Mouse (Mus musculus): Measurements from ENCODE around the gene Irf9. TPM values are rescaled to one million over a fixed set of nuclear protein-coding genes. Genes with fewer than 3 reads are reported as not detected.

The Irf9 gene
- 29.5 TPM for polyA plus RNA-seq (2014; fragmentation: Illumina TruSeq; extraction: RNeasy Lipid Tissue Mini Kit (QIAGEN cat#74804); ENCODE audit: insufficient read depth, low read depth, low replicate concordance)

GRCm38 (mm10) chr14:55603271-55603632, at the start of gene Irf9:
Irf9 (plus strand) TSS chr14:55603571.

GRCm38 (mm10) chr14:55559799-55560201, 43.6 kb upstream of the Irf9 start, which contains the start of gene Dcaf11:
Dcaf11 (plus strand) TSS chr14:55560006.

GRCm38 (mm10) chr14:55560202-55561073, 42.9 kb upstream of the Irf9 start, which contains the start of gene A730061H03Rik:
A730061H03Rik (minus strand) TSS chr14:55560406.

GRCm38 (mm10) chr14:55575302-55575701, 28.1 kb upstream of the Irf9 start, which contains the start of gene Fitm1:
Fitm1 (plus strand) TSS chr14:55575617.

GRCm38 (mm10) chr14:55577871-55578667, 25.3 kb upstream of the Irf9 start, which contains the start of gene Psme1:
Psme1 (plus strand) TSS chr14:55578123.

GRCm38 (mm10) chr14:55584702-55585565, 18.4 kb upstream of the Irf9 start, which contains the start of gene Emc9:
Emc9 (minus strand) TSS chr14:55585302.

GRCm38 (mm10) chr14:55590748-55591330, 12.5 kb upstream of the Irf9 start, which contains the start of gene Psme2:
Psme2 (minus strand) TSS chr14:55591113.

GRCm38 (mm10) chr14:55591331-55591891, 12.0 kb upstream of the Irf9 start, which contains the start of gene Rnf31:
Rnf31 (plus strand) TSS chr14:55591708.

GRCm38 (mm10) chr14:55617822-55618221, 14.5 kb downstream of the Irf9 start, which contains the start of gene Rec8:
Rec8 (plus strand) TSS chr14:55618037.

GRCm38 (mm10) chr14:55635523-55636007, 32.2 kb downstream of the Irf9 start, which contains the start of gene Ipo4:
Ipo4 (minus strand) TSS chr14:55635957.

GRCm38 (mm10) chr14:55637795-55638194, 34.4 kb downstream of the Irf9 start, which contains the start of gene Gm49378:
Gm49378 (minus strand) TSS chr14:55637895.

GRCm38 (mm10) chr14:55643060-55643907, 39.9 kb downstream of the Irf9 start, which contains the start of gene Tm9sf1:
Tm9sf1 (minus strand) TSS chr14:55643806.

GRCm38 (mm10) chr14:55649884-55650283, 46.5 kb downstream of the Irf9 start, which contains the start of gene Tssk4:
Tssk4 (plus strand) TSS chr14:55650184.

Other genes with a start within 250 kb of the Irf9 start
- 35.7 TPM for gene Dhrs4, start 124.8 kb upstream of the Irf9 start, polyA plus RNA-seq (2014; fragmentation: Illumina TruSeq; extraction: RNeasy Lipid Tissue Mini Kit (QIAGEN cat#74804); ENCODE audit: insufficient read depth, low read depth, low replicate concordance)
- gene Carmil3, start 112.9 kb upstream of the Irf9 start, polyA plus RNA-seq (2014; fragmentation: Illumina TruSeq; extraction: RNeasy Lipid Tissue Mini Kit (QIAGEN cat#74804); ENCODE audit: insufficient read depth, low read depth, low replicate concordance): 0.28 TPM
- not detected for gene Cpne6, start 93.1 kb upstream of the Irf9 start, polyA plus RNA-seq (2014; fragmentation: Illumina TruSeq; extraction: RNeasy Lipid Tissue Mini Kit (QIAGEN cat#74804); ENCODE audit: insufficient read depth, low read depth, low replicate concordance)
- gene Nrl, start 78.6 kb upstream of the Irf9 start, polyA plus RNA-seq (2014; fragmentation: Illumina TruSeq; extraction: RNeasy Lipid Tissue Mini Kit (QIAGEN cat#74804); ENCODE audit: insufficient read depth, low read depth, low replicate concordance): not detected
- gene Pck2, start 63.3 kb upstream of the Irf9 start, polyA plus RNA-seq (2014; fragmentation: Illumina TruSeq; extraction: RNeasy Lipid Tissue Mini Kit (QIAGEN cat#74804); ENCODE audit: insufficient read depth, low read depth, low replicate concordance): 18.9 TPM
- 65.2 TPM for gene Dcaf11, start 43.6 kb upstream of the Irf9 start, polyA plus RNA-seq (2014; fragmentation: Illumina TruSeq; extraction: RNeasy Lipid Tissue Mini Kit (QIAGEN cat#74804); ENCODE audit: insufficient read depth, low read depth, low replicate concordance)
- gene A730061H03Rik, start 43.2 kb upstream of the Irf9 start, polyA plus RNA-seq (2014; fragmentation: Illumina TruSeq; extraction: RNeasy Lipid Tissue Mini Kit (QIAGEN cat#74804); ENCODE audit: insufficient read depth, low read depth, low replicate concordance): not detected
- 2.2 TPM for gene Fitm1, start 28.0 kb upstream of the Irf9 start, polyA plus RNA-seq (2014; fragmentation: Illumina TruSeq; extraction: RNeasy Lipid Tissue Mini Kit (QIAGEN cat#74804); ENCODE audit: insufficient read depth, low read depth, low replicate concordance)
- 221 TPM for gene Psme1, start 25.4 kb upstream of the Irf9 start, polyA plus RNA-seq (2014; fragmentation: Illumina TruSeq; extraction: RNeasy Lipid Tissue Mini Kit (QIAGEN cat#74804); ENCODE audit: insufficient read depth, low read depth, low replicate concordance)
- gene Emc9, start 18.3 kb upstream of the Irf9 start, polyA plus RNA-seq (2014; fragmentation: Illumina TruSeq; extraction: RNeasy Lipid Tissue Mini Kit (QIAGEN cat#74804); ENCODE audit: insufficient read depth, low read depth, low replicate concordance): 18.4 TPM
- gene Psme2, start 12.5 kb upstream of the Irf9 start, polyA plus RNA-seq (2014; fragmentation: Illumina TruSeq; extraction: RNeasy Lipid Tissue Mini Kit (QIAGEN cat#74804); ENCODE audit: insufficient read depth, low read depth, low replicate concordance): 255 TPM
- gene Rnf31, start 11.9 kb upstream of the Irf9 start, polyA plus RNA-seq (2014; fragmentation: Illumina TruSeq; extraction: RNeasy Lipid Tissue Mini Kit (QIAGEN cat#74804); ENCODE audit: insufficient read depth, low read depth, low replicate concordance): 18.9 TPM
- 6.0 TPM for gene Rec8, start 14.5 kb downstream of the Irf9 start, polyA plus RNA-seq (2014; fragmentation: Illumina TruSeq; extraction: RNeasy Lipid Tissue Mini Kit (QIAGEN cat#74804); ENCODE audit: insufficient read depth, low read depth, low replicate concordance)
- gene Ipo4, start 32.4 kb downstream of the Irf9 start, polyA plus RNA-seq (2014; fragmentation: Illumina TruSeq; extraction: RNeasy Lipid Tissue Mini Kit (QIAGEN cat#74804); ENCODE audit: insufficient read depth, low read depth, low replicate concordance): 21.4 TPM
- gene Gm49378, start 34.3 kb downstream of the Irf9 start, polyA plus RNA-seq (2014; fragmentation: Illumina TruSeq; extraction: RNeasy Lipid Tissue Mini Kit (QIAGEN cat#74804); ENCODE audit: insufficient read depth, low read depth, low replicate concordance): 0.34 TPM
- gene Tm9sf1, start 40.2 kb downstream of the Irf9 start, polyA plus RNA-seq (2014; fragmentation: Illumina TruSeq; extraction: RNeasy Lipid Tissue Mini Kit (QIAGEN cat#74804); ENCODE audit: insufficient read depth, low read depth, low replicate concordance): 41.1 TPM
- 0.25 TPM for gene Tssk4, start 46.6 kb downstream of the Irf9 start, polyA plus RNA-seq (2014; fragmentation: Illumina TruSeq; extraction: RNeasy Lipid Tissue Mini Kit (QIAGEN cat#74804); ENCODE audit: insufficient read depth, low read depth, low replicate concordance)
- gene Mdp1, start 56.9 kb downstream of the Irf9 start, polyA plus RNA-seq (2014; fragmentation: Illumina TruSeq; extraction: RNeasy Lipid Tissue Mini Kit (QIAGEN cat#74804); ENCODE audit: insufficient read depth, low read depth, low replicate concordance): 36.9 TPM
- 17.9 TPM for gene Gmpr2, start 68.4 kb downstream of the Irf9 start, polyA plus RNA-seq (2014; fragmentation: Illumina TruSeq; extraction: RNeasy Lipid Tissue Mini Kit (QIAGEN cat#74804); ENCODE audit: insufficient read depth, low read depth, low replicate concordance)
- 225 TPM for gene Nedd8, start 68.6 kb downstream of the Irf9 start, polyA plus RNA-seq (2014; fragmentation: Illumina TruSeq; extraction: RNeasy Lipid Tissue Mini Kit (QIAGEN cat#74804); ENCODE audit: insufficient read depth, low read depth, low replicate concordance)
- 11.0 TPM for gene Tinf2, start 78.2 kb downstream of the Irf9 start, polyA plus RNA-seq (2014; fragmentation: Illumina TruSeq; extraction: RNeasy Lipid Tissue Mini Kit (QIAGEN cat#74804); ENCODE audit: insufficient read depth, low read depth, low replicate concordance)
- gene Tgm1, start 110.4 kb downstream of the Irf9 start, polyA plus RNA-seq (2014; fragmentation: Illumina TruSeq; extraction: RNeasy Lipid Tissue Mini Kit (QIAGEN cat#74804); ENCODE audit: insufficient read depth, low read depth, low replicate concordance): 1.7 TPM
- gene Rabggta, start 118.7 kb downstream of the Irf9 start, polyA plus RNA-seq (2014; fragmentation: Illumina TruSeq; extraction: RNeasy Lipid Tissue Mini Kit (QIAGEN cat#74804); ENCODE audit: insufficient read depth, low read depth, low replicate concordance): 15.4 TPM
- gene Dhrs1, start 142.1 kb downstream of the Irf9 start, polyA plus RNA-seq (2014; fragmentation: Illumina TruSeq; extraction: RNeasy Lipid Tissue Mini Kit (QIAGEN cat#74804); ENCODE audit: insufficient read depth, low read depth, low replicate concordance): 57.6 TPM
- gene Nop9, start 142.1 kb downstream of the Irf9 start, polyA plus RNA-seq (2014; fragmentation: Illumina TruSeq; extraction: RNeasy Lipid Tissue Mini Kit (QIAGEN cat#74804); ENCODE audit: insufficient read depth, low read depth, low replicate concordance): 9.1 TPM
- gene Cideb, start 154.9 kb downstream of the Irf9 start, polyA plus RNA-seq (2014; fragmentation: Illumina TruSeq; extraction: RNeasy Lipid Tissue Mini Kit (QIAGEN cat#74804); ENCODE audit: insufficient read depth, low read depth, low replicate concordance): 2.0 TPM
- 0.17 TPM for gene Ltb4r2, start 157.9 kb downstream of the Irf9 start, polyA plus RNA-seq (2014; fragmentation: Illumina TruSeq; extraction: RNeasy Lipid Tissue Mini Kit (QIAGEN cat#74804); ENCODE audit: insufficient read depth, low read depth, low replicate concordance)
- 3.9 TPM for gene Ltb4r1, start 162.4 kb downstream of the Irf9 start, polyA plus RNA-seq (2014; fragmentation: Illumina TruSeq; extraction: RNeasy Lipid Tissue Mini Kit (QIAGEN cat#74804); ENCODE audit: insufficient read depth, low read depth, low replicate concordance)
- 32.6 TPM for gene Adcy4, start 180.5 kb downstream of the Irf9 start, polyA plus RNA-seq (2014; fragmentation: Illumina TruSeq; extraction: RNeasy Lipid Tissue Mini Kit (QIAGEN cat#74804); ENCODE audit: insufficient read depth, low read depth, low replicate concordance)
- 7.7 TPM for gene Ripk3, start 185.3 kb downstream of the Irf9 start, polyA plus RNA-seq (2014; fragmentation: Illumina TruSeq; extraction: RNeasy Lipid Tissue Mini Kit (QIAGEN cat#74804); ENCODE audit: insufficient read depth, low read depth, low replicate concordance)
- 7.2 TPM for gene Nfatc4, start 219.6 kb downstream of the Irf9 start, polyA plus RNA-seq (2014; fragmentation: Illumina TruSeq; extraction: RNeasy Lipid Tissue Mini Kit (QIAGEN cat#74804); ENCODE audit: insufficient read depth, low read depth, low replicate concordance)